Mouse (Mus musculus): Measurements from ENCODE around the gene Mtfp1.

Mtfp1 gene

GRCm38 (mm10) chr11:4119635-4120034 is 24.4 kb upstream of the Mtfp1 start:
- ChIA-PET CTCF (interaction anchor here in 1 of 4 experiments (1.7 kb wide), 1 partner anchor 15 kb away, joined by 6 read pairs; no protein-coding TSS in a partner anchor), POLR2A (interaction anchor here in 2 of 4 experiments (0.5 to 2.4 kb wide), 7 partner anchors 8 to 524 kb away, joined by 3 to 7 read pairs (median 3); partner anchors contain the start of gene Rnf215 (in 1 of the 2))

- CTCF ChIA-PET = interaction anchor here (0.5 to 1.9 kb wide), 22 partner anchors 12 to 584 kb away, joined by 3 to 10 read pairs (median 4); partner anchors contain the start of gene Rnf215 (in 2 of the 4)
- POLR2A ChIA-PET = interaction anchor here (0.5 to 2.6 kb wide), 34 partner anchors 9 to 488 kb away, joined by 3 to 20 read pairs (median 4); partner anchors contain the start of genes Rnf215 (in 2 of the 4), Tbc1d10a (in 2 of the 4), Mtfp1 (in 1 of the 4) and Pes1 (in 1 of the 4)
Measured at GRCm38 (mm10) chr11:4118081-4118921, 23.1 kb upstream of the Mtfp1 start.

GRCm38 (mm10) chr11:4117372-4118071 is 22.3 kb upstream of the Mtfp1 start:
- ChIA-PET CTCF (interaction anchor here (0.5 to 1.9 kb wide), 9 partner anchors 17 to 153 kb away, joined by 3 to 12 read pairs (median 4); partner anchors contain the start of gene Rnf215 (in 1 of the 4)), POLR2A (interaction anchor here in 2 of 4 experiments (0.8 to 2.6 kb wide), 17 partner anchors 9 to 150 kb away, joined by 3 to 20 read pairs (median 4); partner anchors contain the start of genes Mtfp1 (in 1 of the 2) and Rnf215 (in 1 of the 2))

DNA sequence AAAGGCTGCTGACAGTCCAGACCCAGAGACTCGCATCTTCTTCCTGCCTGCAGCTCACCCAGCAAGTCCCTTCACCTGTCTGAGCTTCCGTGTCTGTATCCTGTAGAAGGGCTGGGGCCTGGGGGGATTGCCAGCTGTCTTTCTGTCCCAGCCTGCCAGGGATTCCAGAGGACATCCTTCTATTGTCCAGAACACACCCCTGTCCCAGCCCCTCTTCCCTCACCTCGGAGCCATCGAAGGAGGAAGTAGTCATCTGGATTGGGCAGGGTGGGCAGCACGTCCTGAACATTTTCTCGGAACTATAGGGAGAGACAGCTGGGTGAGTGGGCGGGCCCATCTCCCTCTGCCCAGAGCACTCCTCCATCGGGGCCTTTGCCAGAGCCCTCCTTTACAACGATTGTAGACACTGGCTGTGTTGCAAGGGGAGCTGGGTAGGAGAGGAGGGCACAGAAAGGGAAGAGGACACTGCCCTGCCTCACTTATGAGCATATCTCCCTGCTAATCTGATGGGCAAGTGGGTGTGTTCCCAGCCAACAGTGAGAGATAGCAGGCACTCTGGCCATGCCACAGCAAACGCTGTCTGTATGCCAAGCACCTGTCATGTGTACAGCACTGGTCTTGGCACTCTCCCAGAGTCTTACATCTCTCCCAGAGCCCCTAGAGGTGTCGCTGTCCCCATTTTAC is 21.4 kb upstream of the Mtfp1 start:
- POLR2A ChIA-PET = interaction anchor here in 2 of 4 experiments (1.4 to 2.6 kb wide), 3 partner anchors 18 to 22 kb away, joined by 3 to 20 read pairs (median 13); no protein-coding TSS in a partner anchor
- CTCF ChIA-PET = interaction anchor here in 3 of 4 experiments (0.5 to 1.9 kb wide), 3 partner anchors 18 to 154 kb away, joined by 4 to 12 read pairs (median 4); partner anchors contain the start of gene Rnf215 (in 1 of the 3)

GRCm38 (mm10) chr11:4115407-4115806 is 20.2 kb upstream of the Mtfp1 start:
- POLR2A ChIA-PET = interaction anchor here in 1 of 4 experiments (1.4 to 1.7 kb wide), 2 partner anchors 20 to 21 kb away, joined by 3 to 4 read pairs; partner anchors contain the start of gene Rnf215
- CTCF ChIA-PET = interaction anchor here in 1 of 4 experiments (1.8 kb wide), 2 partner anchors 8 to 194 kb away, joined by 3 to 4 read pairs; partner anchors contain the start of gene Sec14l2

- ChIA-PET CTCF (interaction anchor here in 3 of 4 experiments (0.5 to 1.8 kb wide), 9 partner anchors 9 to 193 kb away, joined by 3 to 12 read pairs (median 5); partner anchors contain the start of genes Lif (in 1 of the 3) and Sec14l2 (in 1 of the 3)), POLR2A (interaction anchor here in 2 of 4 experiments (0.6 to 1.7 kb wide), 4 partner anchors 20 to 193 kb away, joined by 3 to 9 read pairs (median 4); partner anchors contain the start of genes Rnf215 (in 1 of the 2) and Tcn2 (in 1 of the 2))
Measured at GRCm38 (mm10) chr11:4114541-4114940, 19.3 kb upstream of the Mtfp1 start.

GRCm38 (mm10) chr11:4113970-4114369 is 18.7 kb upstream of the Mtfp1 start:
- ChIA-PET CTCF (interaction anchor here in 3 of 4 experiments (0.5 to 1.8 kb wide), 7 partner anchors 9 to 187 kb away, joined by 3 to 12 read pairs (median 5); partner anchors contain the start of gene Sec14l2 (in 1 of the 3)), POLR2A (interaction anchor here in 2 of 4 experiments (0.7 to 1.7 kb wide), 3 partner anchors 21 to 182 kb away, joined by 3 to 4 read pairs (median 4); partner anchors contain the start of genes Rnf215 (in 1 of the 2) and Tcn2 (in 1 of the 2))

DNA sequence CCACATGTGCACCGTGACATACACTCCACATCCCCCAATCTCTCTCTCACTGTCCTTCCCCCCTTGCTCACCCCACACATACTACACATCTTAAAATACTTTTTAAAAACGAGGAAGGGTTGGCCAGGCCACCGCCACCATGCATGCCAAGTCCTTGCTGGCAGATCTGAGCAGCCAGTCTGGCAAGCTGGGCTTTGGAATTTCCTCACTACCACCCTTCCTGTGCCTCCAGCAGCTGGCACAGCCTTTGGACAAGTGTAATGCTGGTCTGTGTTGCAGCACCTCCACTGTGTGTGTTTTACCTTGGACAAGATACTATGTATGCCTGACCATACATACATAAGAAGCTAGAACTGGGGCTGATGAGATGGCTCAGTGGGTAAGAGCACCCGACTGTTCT is 18.3 kb upstream of the Mtfp1 start:
- ChIA-PET POLR2A (interaction anchor here in 1 of 4 experiments (0.9 kb wide), 1 partner anchor 34 kb away, joined by 3 read pairs; no protein-coding TSS in a partner anchor), CTCF (interaction anchor here in 2 of 4 experiments (0.6 to 1.8 kb wide), 3 partner anchors 10 to 33 kb away, joined by 4 to 6 read pairs (median 4); partner anchors contain the start of gene Sec14l2 (in 1 of the 2))

DNA sequence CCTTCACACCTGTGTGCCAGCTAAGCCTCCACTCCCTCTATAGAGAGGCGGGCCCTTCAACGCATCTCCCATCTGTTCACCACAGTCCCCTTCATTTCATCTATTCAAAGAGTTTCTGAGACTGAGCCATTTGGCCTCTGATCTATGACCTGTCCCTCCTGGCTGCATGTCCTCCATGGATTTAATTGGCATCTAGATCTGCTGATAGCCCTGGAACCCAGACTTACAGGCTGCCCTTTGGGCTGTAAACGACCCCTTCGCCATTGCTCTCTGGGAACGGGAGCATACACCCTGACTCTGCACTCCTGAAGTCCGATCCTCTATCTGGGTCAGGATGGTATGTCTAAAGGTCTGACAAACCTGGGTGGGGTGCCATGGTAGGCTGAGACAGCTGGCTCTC is 17.6 kb upstream of the Mtfp1 start:
- ChIA-PET CTCF (interaction anchor here in 1 of 4 experiments (0.6 kb wide), 1 partner anchor 89 kb away, joined by 3 read pairs; no protein-coding TSS in a partner anchor), POLR2A (interaction anchor here in 1 of 4 experiments (0.5 to 2.0 kb wide), 2 partner anchors 17 to 80 kb away, joined by 4 to 5 read pairs; no protein-coding TSS in a partner anchor)

DNA sequence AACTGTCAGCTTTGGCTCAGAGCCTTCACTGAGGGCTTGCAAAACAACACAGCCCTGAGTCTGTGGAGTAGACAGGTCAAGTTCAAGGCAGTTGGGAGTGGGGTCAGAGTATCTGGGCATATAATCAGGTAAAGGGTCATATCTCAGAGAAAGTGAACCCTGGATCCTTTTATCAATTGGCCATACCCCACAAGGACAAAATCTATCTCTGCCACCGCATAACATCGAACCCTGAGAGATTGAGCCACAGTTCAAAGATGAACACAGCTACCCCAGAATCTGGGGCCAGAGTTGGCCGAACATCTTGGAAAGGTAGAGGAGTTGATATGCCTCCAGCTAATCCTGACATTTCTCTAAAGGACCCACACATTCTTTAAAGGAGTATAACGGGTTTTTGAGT is 16.8 kb upstream of the Mtfp1 start:
- CTCF ChIA-PET = interaction anchor here in 1 of 4 experiments (0.6 kb wide), 1 partner anchor 89 kb away, joined by 3 read pairs; no protein-coding TSS in a partner anchor
- POLR2A ChIA-PET = interaction anchor here in 1 of 4 experiments (0.5 to 2.0 kb wide), 2 partner anchors 16 to 79 kb away, joined by 4 to 5 read pairs; no protein-coding TSS in a partner anchor

GRCm38 (mm10) chr11:4108691-4109090 is 13.4 kb upstream of the Mtfp1 start:
- CTCF ChIA-PET = interaction anchor here in 2 of 4 experiments (0.7 to 1.4 kb wide), 4 partner anchors 14 to 111 kb away, joined by 3 to 4 read pairs (median 3); partner anchors contain the start of gene Sec14l2 (in 1 of the 2)
- POLR2A ChIA-PET = interaction anchor here in 3 of 4 experiments (0.6 to 1.6 kb wide), 5 partner anchors 10 to 1079 kb away, joined by 3 to 7 read pairs (median 6); partner anchors contain the start of gene Mtfp1 (in 1 of the 3)

DNA sequence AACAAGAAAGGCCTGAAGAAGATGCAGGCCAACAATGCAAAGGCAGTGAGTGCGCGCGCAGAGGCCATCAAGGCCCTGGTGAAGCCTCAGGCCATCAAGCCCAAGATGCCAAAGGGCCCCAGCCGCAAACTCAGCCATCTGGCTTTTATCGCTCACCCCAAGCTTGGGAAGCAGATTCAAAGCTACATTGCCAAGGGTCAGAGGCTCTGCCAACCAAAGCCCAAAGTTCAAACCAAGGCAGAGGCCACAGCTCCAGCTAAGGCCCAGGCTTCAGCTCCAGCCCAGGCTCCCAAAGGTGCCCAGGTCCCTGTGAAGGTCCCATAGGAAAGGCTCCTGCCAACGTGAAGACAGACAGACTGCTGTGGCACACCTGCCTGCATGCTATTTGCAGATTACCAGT is 12.7 kb upstream of the Mtfp1 start:
- ChIA-PET CTCF (interaction anchor here in 3 of 4 experiments (0.7 to 1.4 kb wide), 3 partner anchors 16 to 79 kb away, joined by 3 read pairs; partner anchors contain the start of gene Sec14l2 (in 1 of the 3)), POLR2A (interaction anchor here in 2 of 4 experiments (1.1 to 1.6 kb wide), 2 partner anchors 10 to 11 kb away, joined by 3 to 7 read pairs; no protein-coding TSS in a partner anchor)

DNA sequence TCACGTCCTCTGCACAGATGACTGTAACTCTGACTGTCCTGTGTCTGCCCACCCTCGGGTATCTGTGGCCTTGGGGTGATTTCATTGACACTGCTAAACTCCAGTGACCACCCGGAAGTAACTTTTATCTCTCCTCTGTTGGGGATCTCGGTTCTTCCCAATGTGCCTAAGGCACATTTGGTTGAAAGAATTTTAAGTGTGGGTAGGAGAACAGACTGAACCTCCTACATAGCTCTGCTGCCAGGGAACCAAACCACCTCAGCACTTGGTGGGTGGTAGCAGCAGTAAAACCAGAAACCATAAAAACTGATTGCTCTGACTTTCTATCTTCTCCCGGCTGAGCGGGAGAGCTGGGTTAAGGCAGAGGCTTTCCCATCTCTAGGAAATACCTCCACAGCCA is 10.2 kb upstream of the Mtfp1 start:
- ChIA-PET CTCF (interaction anchor here in 1 of 4 experiments (1.5 kb wide), 1 partner anchor 29 kb away, joined by 3 read pairs; the partner anchor contains the start of gene Rnf215), POLR2A (interaction anchor here in 1 of 4 experiments (0.8 to 1.9 kb wide), 2 partner anchors 8 to 138 kb away, joined by 3 to 7 read pairs; no protein-coding TSS in a partner anchor)

GRCm38 (mm10) chr11:4104989-4105388 is 9.7 kb upstream of the Mtfp1 start:
- POLR2A ChIA-PET = interaction anchor here in 1 of 4 experiments (0.8 to 1.9 kb wide), 2 partner anchors 8 to 137 kb away, joined by 3 to 7 read pairs; no protein-coding TSS in a partner anchor
- CTCF ChIA-PET = interaction anchor here in 1 of 4 experiments (0.7 kb wide), 1 partner anchor 20 kb away, joined by 3 read pairs; no protein-coding TSS in a partner anchor

DNA sequence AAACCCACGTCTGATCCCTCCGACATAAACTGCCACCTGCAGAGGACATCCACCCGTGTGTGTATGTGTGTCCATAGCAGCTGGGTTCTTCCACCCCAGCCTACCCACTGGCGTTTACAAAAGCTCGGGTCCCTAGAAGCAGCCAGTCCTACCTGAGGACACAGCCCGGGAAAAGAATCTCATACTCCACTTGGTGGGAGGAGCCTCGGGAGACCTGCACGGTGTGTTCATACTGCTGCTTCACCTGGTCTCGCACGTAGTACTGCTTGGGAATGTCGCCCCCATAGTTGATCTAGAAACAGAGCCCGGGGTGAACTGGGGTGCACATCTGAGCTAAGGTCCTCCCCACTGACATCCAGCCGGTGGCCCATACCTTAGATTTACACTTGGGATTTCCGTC is 8.3 kb upstream of the Mtfp1 start:
- CTCF ChIA-PET = no interaction called here
- POLR2A ChIA-PET = interaction anchor here in 2 of 4 experiments (0.5 to 3.3 kb wide), 2 partner anchors 15 to 77 kb away, joined by 9 to 12 read pairs; no protein-coding TSS in a partner anchor

DNA sequence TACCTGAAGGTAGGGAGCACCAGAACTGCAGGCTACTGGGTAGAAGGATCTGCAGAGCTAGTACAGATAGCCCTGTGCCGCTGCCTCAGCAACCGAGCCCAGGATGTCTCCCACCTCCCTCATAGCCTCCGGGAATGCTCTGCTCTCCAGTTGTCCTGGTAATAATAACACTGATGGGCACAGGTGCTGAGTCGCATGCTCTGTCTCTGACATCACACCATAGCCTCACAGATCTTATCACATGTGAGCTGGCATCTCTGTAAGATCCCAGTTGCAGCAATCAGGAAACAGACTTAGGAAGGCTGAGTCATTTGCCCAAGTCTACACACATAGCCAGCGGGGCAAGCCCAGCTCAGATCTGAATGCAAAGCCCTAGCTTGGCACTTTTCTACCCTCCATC is 6.6 kb upstream of the Mtfp1 start:
- POLR2A ChIA-PET = interaction anchor here in 2 of 4 experiments (0.7 to 3.3 kb wide), 4 partner anchors 16 to 138 kb away, joined by 3 to 12 read pairs (median 4); partner anchors contain the start of genes Pes1 (in 1 of the 2) and Sec14l2 (in 1 of the 2)
- CTCF ChIA-PET = interaction anchor here in 3 of 4 experiments (0.6 to 1.0 kb wide), 5 partner anchors 12 to 543 kb away, joined by 3 to 7 read pairs (median 4); partner anchors contain the start of gene Sec14l2 (in 1 of the 3)

Data from embryonic stem cell, embryonic (primary cell).